Comparison of ENCODE assay signal across 16 mouse cellular contexts in the genomic region with DNA sequence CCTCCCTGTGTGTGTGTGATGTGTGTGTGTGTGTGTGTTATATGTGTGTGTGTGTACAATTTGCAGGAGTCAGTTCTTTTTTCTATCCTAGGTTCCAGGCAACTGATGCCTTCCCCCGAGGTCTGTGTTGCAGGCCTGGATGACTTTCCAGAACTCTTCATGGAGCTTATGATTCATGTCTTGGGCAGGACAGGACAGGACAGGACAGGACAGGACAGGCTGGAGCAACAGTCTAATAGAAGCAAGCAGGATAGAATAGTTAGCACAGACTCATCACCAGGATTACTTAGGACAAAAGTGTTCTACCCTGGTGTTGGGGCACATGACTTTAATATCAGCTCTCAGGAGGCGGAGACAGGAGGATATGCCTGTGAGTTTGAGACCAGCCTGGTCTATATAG.
"Had no signal": no experiment of that assay in that cellular context is flagged by ENCODE, and none has a peak within 500 bp of the region (broad histone marks: within the 10 kb centered on the region; RNA-seq: fewer than 3 reads in every experiment).

No protein-coding gene starts in this region.

- DNase-seq: heart, postnatal 10 days; heart, postnatal 14 days; heart, postnatal 36 days; heart, postnatal 4 days; kidney, adult 11 months; kidney, adult 18-20 months; kidney, adult 2 months; kidney, adult 8-10 months; kidney, adult 9 months; kidney, postnatal 10 days; kidney, postnatal 14 days; kidney, postnatal 25 days; kidney, postnatal 36 days; kidney, postnatal 4 days; layer of hippocampus, adult 9-11 months; layer of hippocampus, postnatal 36 days had no signal
